8 mouse cellular contexts compared by ENCODE assay signal in the genomic region with DNA sequence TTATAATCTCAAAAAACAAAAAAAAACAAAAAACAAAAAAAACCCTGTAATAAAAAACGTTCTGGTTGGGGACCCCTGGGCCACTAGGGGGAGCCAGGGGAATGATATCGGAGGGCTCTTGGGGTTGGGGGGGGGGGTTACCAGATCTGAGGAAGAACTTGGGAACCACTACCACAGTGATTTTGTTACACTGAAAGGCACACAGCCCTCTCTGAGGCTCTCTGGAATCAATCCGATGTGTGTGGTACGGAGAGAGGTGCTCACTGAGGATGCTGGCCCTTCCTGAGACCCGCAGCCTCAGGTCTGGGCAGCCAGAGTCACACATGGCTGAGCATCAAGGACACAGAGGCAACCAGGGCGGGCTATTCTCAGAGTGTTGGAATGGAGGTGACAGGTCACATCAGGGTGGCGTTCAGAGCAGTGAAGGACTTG.
DNase-seq lines count a peak whose midpoint lies in the region; ATAC-seq and TF ChIP-seq lines count a peak whose summit lies in the region.

No protein-coding gene starts in this region.

- no peaks in the 10 kb centered on the region for H3K9me3 ChIP-seq in lung, embryonic 14.5 days (ENCODE audit: low read depth, low read length)
- no peaks in the 10 kb centered on the region for H3K9me3 ChIP-seq in kidney, embryonic 14.5 days (ENCODE audit: control insufficient read depth, low read length)
- no peaks in the 10 kb centered on the region for H3K9me3 ChIP-seq in intestine, embryonic 15.5 days

- no peak overlapping the region for H3K9ac ChIP-seq in lung, embryonic 14.5 days
- no peak overlapping the region for H3K9ac ChIP-seq in kidney, embryonic 14.5 days (ENCODE audit: low read depth, low read length)
- no peak overlapping the region for H3K9ac ChIP-seq in intestine, embryonic 15.5 days

- TF ChIP-seq CTCF in lung, embryonic 14.5 days (IDR thresholded peaks at IDR 0.05; ENCODE audit: low read depth): peak; percentile 61
- no peak for TF ChIP-seq CTCF in lung, adult 2 months (IDR thresholded peaks at IDR 0.05; ENCODE audit: insufficient read depth, low read length)
- TF ChIP-seq CTCF in cortical plate, adult 2 months (IDR thresholded peaks at IDR 0.05; ENCODE audit: extremely low read depth, insufficient read depth, low read length): peak; percentile 30; the same call in 1 of the 2 replicates

- 43% methylated on average over 7 of the region's 7 CpGs for WGBS in lung, embryonic 14.5 days
- 49% methylated on average over 7 of the region's 7 CpGs for WGBS in lung, adult 2 months
- 21% methylated on average over 7 of the region's 7 CpGs for WGBS in kidney, embryonic 14.5 days
- 40% methylated on average over 7 of the region's 7 CpGs for WGBS in intestine, embryonic 15.5 days

- no peaks in the 10 kb centered on the region for H3K27me3 ChIP-seq in lung, embryonic 14.5 days (ENCODE audit: insufficient read depth, low read length)
- no peaks in the 10 kb centered on the region for H3K27me3 ChIP-seq in kidney, embryonic 14.5 days (ENCODE audit: control insufficient read depth, insufficient read depth, low read length)
- H3K27me3 ChIP-seq in intestine, embryonic 15.5 days (replicated peaks): no peaks in the 10 kb centered on the region; the same call in none of the 2 replicates

- ATAC-seq in lung, embryonic 14.5 days (ENCODE audit: insufficient read depth): no peak
- ATAC-seq in kidney, embryonic 14.5 days (ENCODE audit: low FRiP score, low TSS enrichment): peak; percentile 58
- ATAC-seq in intestine, embryonic 15.5 days: no peak
- ATAC-seq in frontal cortex, adult (ENCODE audit: low TSS enrichment): no peak

- no peak for TF ChIP-seq POLR2A in lung, adult 2 months (IDR thresholded peaks at IDR 0.05; ENCODE audit: borderline replicate concordance, extremely low read depth, low read depth, low read length)
- TF ChIP-seq POLR2A in cortical plate, adult 2 months (IDR thresholded peaks at IDR 0.05; ENCODE audit: extremely low read depth, insufficient read depth, low read length): no peak

- no peak overlapping the region for H3K27ac ChIP-seq in lung, embryonic 14.5 days (ENCODE audit: low read depth)
- H3K27ac ChIP-seq in cortical plate, adult 2 months (ENCODE audit: insufficient read depth, low read length): peak overlapping the region; percentile 70; the same call in 1 of the 2 replicates
- no peak overlapping the region for H3K27ac ChIP-seq in kidney, embryonic 14.5 days (ENCODE audit: low read depth, low read length)
- no peak overlapping the region for H3K27ac ChIP-seq in intestine, embryonic 15.5 days

- DNase-seq in lung, embryonic 14.5 days: peak; percentile 66
- no peak for DNase-seq in lung, adult 2 months
- peak; percentile 55 to 75 for DNase-seq in heart, adult 9 months (ENCODE audit: low spot score in 2 of 2)
- DNase-seq in neural tube, embryonic 10.5 days (ENCODE audit: extremely low spot score, low spot score): peak; percentile 44

- H3K4me1 ChIP-seq in lung, embryonic 14.5 days (ENCODE audit: insufficient read depth): peaks cover 3% of the 10 kb centered on the region; the same call in 1 of the 2 replicates
- H3K4me1 ChIP-seq in lung, adult 2 months (ENCODE audit: control insufficient read depth, insufficient read depth, low read length): 0 out of 2 replicates have a peak, but pooled peaks cover 6% of the 10 kb centered on the region
- peaks cover 7% of the 10 kb centered on the region for H3K4me1 ChIP-seq in cortical plate, adult 2 months (ENCODE audit: control insufficient read depth, insufficient read depth, low read length)
- 0 out of 2 replicates have a peak, but pooled peaks cover 15% of the 10 kb centered on the region for H3K4me1 ChIP-seq in kidney, embryonic 14.5 days (ENCODE audit: control insufficient read depth, insufficient read depth, low read length)
- H3K4me1 ChIP-seq in intestine, embryonic 15.5 days (replicated peaks): no peaks in the 10 kb centered on the region

- no peak overlapping the region for H3K4me3 ChIP-seq in lung, embryonic 14.5 days (ENCODE audit: low read depth, low read length)
- no peak overlapping the region for H3K4me3 ChIP-seq in lung, adult 2 months (replicated peaks; ENCODE audit: extremely low read depth, low read depth, low read length)
- H3K4me3 ChIP-seq in cortical plate, adult 2 months (ENCODE audit: insufficient read depth, low read length): no peak overlapping the region
- no peak overlapping the region for H3K4me3 ChIP-seq in kidney, embryonic 14.5 days (ENCODE audit: low read length)
- H3K4me3 ChIP-seq in intestine, embryonic 15.5 days (replicated peaks): no peak overlapping the region

- H3K4me2 ChIP-seq in lung, embryonic 14.5 days: no peak overlapping the region
- no peak overlapping the region for H3K4me2 ChIP-seq in kidney, embryonic 14.5 days (replicated peaks; ENCODE audit: low read depth, low read length)
- H3K4me2 ChIP-seq in intestine, embryonic 15.5 days (replicated peaks): no peak overlapping the region

- no peaks in the 10 kb centered on the region for H3K36me3 ChIP-seq in lung, embryonic 14.5 days (ENCODE audit: insufficient read depth)
- H3K36me3 ChIP-seq in kidney, embryonic 14.5 days (ENCODE audit: control insufficient read depth, insufficient read depth, low read length): no peaks in the 10 kb centered on the region
- H3K36me3 ChIP-seq in intestine, embryonic 15.5 days: no peaks in the 10 kb centered on the region
